Mouse (Mus musculus): ENCODE data around the gene Nfyc. TPM values are rescaled to one million over a fixed set of nuclear protein-coding genes. Genes with fewer than 3 reads are reported as not detected.

Gene Nfyc
- polyA plus RNA-seq, 1 experiment: 105 TPM

GRCm38 (mm10) chr4:120817951-120818350 is 13.4 kb downstream of the Nfyc start:
- DNase-seq (ENCODE audit: low read depth in 1 of 2, low spot score in 2 of 2): no peak
- no peak for TF ChIP-seq CTCF (IDR thresholded peaks at IDR 0.05; ENCODE audit: extremely low read depth, insufficient read depth, insufficient read length, insufficient replicate concordance)
- no peak for TF ChIP-seq POLR2A (IDR thresholded peaks at IDR 0.05; ENCODE audit: low read depth, low read length)
- H3K4me3 ChIP-seq (ENCODE audit: extremely low read depth, insufficient read depth, insufficient read length): no peak overlapping the region
- no peaks in the 10 kb centered on the region for H3K36me3 ChIP-seq (ENCODE audit: control insufficient read depth, insufficient read depth, low read length)
- H3K27ac ChIP-seq (ENCODE audit: insufficient read depth, low read length): no peak overlapping the region
- 73% methylated on average over 2 of the region's 2 CpGs for WGBS
- H3K27me3 ChIP-seq (ENCODE audit: control insufficient read depth, insufficient read depth, low read length): no peaks in the 10 kb centered on the region
- H3K4me1 ChIP-seq (ENCODE audit: control insufficient read depth, insufficient read depth, insufficient read length): peaks cover 13% of the 10 kb centered on the region

GRCm38 (mm10) chr4:120817002-120817774 is 14.2 kb downstream of the Nfyc start:
- no peak overlapping the region for H3K4me3 ChIP-seq (ENCODE audit: extremely low read depth, insufficient read depth, insufficient read length)
- no peak overlapping the region for H3K27ac ChIP-seq (ENCODE audit: insufficient read depth, low read length)
- no peak for DNase-seq (ENCODE audit: low read depth in 1 of 2, low spot score in 2 of 2)
- H3K27me3 ChIP-seq (ENCODE audit: control insufficient read depth, insufficient read depth, low read length): no peaks in the 10 kb centered on the region
- no peaks in the 10 kb centered on the region for H3K36me3 ChIP-seq (ENCODE audit: control insufficient read depth, insufficient read depth, low read length)
- 60% methylated on average over 3 of the region's 3 CpGs for WGBS
- peaks cover 13% of the 10 kb centered on the region for H3K4me1 ChIP-seq (ENCODE audit: control insufficient read depth, insufficient read depth, insufficient read length)
- TF ChIP-seq POLR2A (IDR thresholded peaks at IDR 0.05; ENCODE audit: low read depth, low read length) (no peak), CTCF (IDR thresholded peaks at IDR 0.05; ENCODE audit: extremely low read depth, insufficient read depth, insufficient read length, insufficient replicate concordance) (no peak)

- Histone ChIP-seq H3K36me3 (ENCODE audit: control insufficient read depth, insufficient read depth, low read length) (no peaks in the 10 kb centered on the region), H3K4me1 (ENCODE audit: control insufficient read depth, insufficient read depth, insufficient read length) (peaks cover 13% of the 10 kb centered on the region), H3K27me3 (ENCODE audit: control insufficient read depth, insufficient read depth, low read length) (no peaks in the 10 kb centered on the region), H3K4me3 (ENCODE audit: extremely low read depth, insufficient read depth, insufficient read length) (peak overlapping the region; percentile 54), H3K27ac (ENCODE audit: insufficient read depth, low read length) (peak overlapping the region; percentile 57; the same call in 1 of the 2 replicates)
- no peak for TF ChIP-seq POLR2A (IDR thresholded peaks at IDR 0.05; ENCODE audit: low read depth, low read length)
- no peak for TF ChIP-seq CTCF (IDR thresholded peaks at IDR 0.05; ENCODE audit: extremely low read depth, insufficient read depth, insufficient read length, insufficient replicate concordance)
- peak; percentile 70 to 82 for DNase-seq (ENCODE audit: low read depth in 1 of 2, low spot score in 2 of 2)
- 8% methylated on average over 10 of the region's 10 CpGs for WGBS
Measured at GRCm38 (mm10) chr4:120815622-120816334, 15.6 kb downstream of the Nfyc start.

- H3K36me3 ChIP-seq (ENCODE audit: control insufficient read depth, insufficient read depth, low read length): no peaks in the 10 kb centered on the region
- 7% methylated on average over 4 of the region's 4 CpGs for WGBS
- 0 out of 2 replicates have a peak overlapping the region, but pooled peaks have one; percentile 33 for H3K27ac ChIP-seq (ENCODE audit: insufficient read depth, low read length)
Measured at GRCm38 (mm10) chr4:120815163-120815562, 16.2 kb downstream of the Nfyc start.

GRCm38 (mm10) chr4:120814171-120814570 is 17.2 kb downstream of the Nfyc start:
- peak overlapping the region; percentile 7; the same call in 1 of the 2 replicates for H3K27ac ChIP-seq (ENCODE audit: insufficient read depth, low read length)

More at GRCm38 (mm10) chr4:120815163-120815562, 16.2 kb downstream of the Nfyc start:
- no peak for DNase-seq (ENCODE audit: low read depth in 1 of 2, low spot score in 2 of 2)
- peaks cover 13% of the 10 kb centered on the region for H3K4me1 ChIP-seq (ENCODE audit: control insufficient read depth, insufficient read depth, insufficient read length)
- no peak for TF ChIP-seq POLR2A (IDR thresholded peaks at IDR 0.05; ENCODE audit: low read depth, low read length)
- no peak for TF ChIP-seq CTCF (IDR thresholded peaks at IDR 0.05; ENCODE audit: extremely low read depth, insufficient read depth, insufficient read length, insufficient replicate concordance)
- no peaks in the 10 kb centered on the region for H3K27me3 ChIP-seq (ENCODE audit: control insufficient read depth, insufficient read depth, low read length)
- peak overlapping the region; percentile 54 for H3K4me3 ChIP-seq (ENCODE audit: extremely low read depth, insufficient read depth, insufficient read length)

GRCm38 (mm10) chr4:120813762-120814161 is 17.6 kb downstream of the Nfyc start:
- 53% methylated on average over 1 of the region's 1 CpGs for WGBS
- Histone ChIP-seq H3K36me3 (ENCODE audit: control insufficient read depth, insufficient read depth, low read length) (no peaks in the 10 kb centered on the region), H3K27ac (ENCODE audit: insufficient read depth, low read length) (no peak overlapping the region), H3K4me1 (ENCODE audit: control insufficient read depth, insufficient read depth, insufficient read length) (peaks cover 13% of the 10 kb centered on the region), H3K4me3 (ENCODE audit: extremely low read depth, insufficient read depth, insufficient read length) (no peak overlapping the region), H3K27me3 (ENCODE audit: control insufficient read depth, insufficient read depth, low read length) (no peaks in the 10 kb centered on the region)
- DNase-seq (ENCODE audit: low read depth in 1 of 2, low spot score in 2 of 2): no peak
- TF ChIP-seq POLR2A (IDR thresholded peaks at IDR 0.05; ENCODE audit: low read depth, low read length): no peak
- TF ChIP-seq CTCF (IDR thresholded peaks at IDR 0.05; ENCODE audit: extremely low read depth, insufficient read depth, insufficient read length, insufficient replicate concordance): no peak

More at GRCm38 (mm10) chr4:120814171-120814570, 17.2 kb downstream of the Nfyc start:
- peaks cover 13% of the 10 kb centered on the region for H3K4me1 ChIP-seq (ENCODE audit: control insufficient read depth, insufficient read depth, insufficient read length)
- no peaks in the 10 kb centered on the region for H3K36me3 ChIP-seq (ENCODE audit: control insufficient read depth, insufficient read depth, low read length)
- H3K4me3 ChIP-seq (ENCODE audit: extremely low read depth, insufficient read depth, insufficient read length): no peak overlapping the region
- WGBS: 64% methylated on average over 4 of the region's 4 CpGs
- no peak for TF ChIP-seq CTCF (IDR thresholded peaks at IDR 0.05; ENCODE audit: extremely low read depth, insufficient read depth, insufficient read length, insufficient replicate concordance)
- no peak for TF ChIP-seq POLR2A (IDR thresholded peaks at IDR 0.05; ENCODE audit: low read depth, low read length)
- no peaks in the 10 kb centered on the region for H3K27me3 ChIP-seq (ENCODE audit: control insufficient read depth, insufficient read depth, low read length)
- no peak for DNase-seq (ENCODE audit: low read depth in 1 of 2, low spot score in 2 of 2)
